8 mouse cellular contexts compared by ENCODE assay signal in the genomic region with DNA sequence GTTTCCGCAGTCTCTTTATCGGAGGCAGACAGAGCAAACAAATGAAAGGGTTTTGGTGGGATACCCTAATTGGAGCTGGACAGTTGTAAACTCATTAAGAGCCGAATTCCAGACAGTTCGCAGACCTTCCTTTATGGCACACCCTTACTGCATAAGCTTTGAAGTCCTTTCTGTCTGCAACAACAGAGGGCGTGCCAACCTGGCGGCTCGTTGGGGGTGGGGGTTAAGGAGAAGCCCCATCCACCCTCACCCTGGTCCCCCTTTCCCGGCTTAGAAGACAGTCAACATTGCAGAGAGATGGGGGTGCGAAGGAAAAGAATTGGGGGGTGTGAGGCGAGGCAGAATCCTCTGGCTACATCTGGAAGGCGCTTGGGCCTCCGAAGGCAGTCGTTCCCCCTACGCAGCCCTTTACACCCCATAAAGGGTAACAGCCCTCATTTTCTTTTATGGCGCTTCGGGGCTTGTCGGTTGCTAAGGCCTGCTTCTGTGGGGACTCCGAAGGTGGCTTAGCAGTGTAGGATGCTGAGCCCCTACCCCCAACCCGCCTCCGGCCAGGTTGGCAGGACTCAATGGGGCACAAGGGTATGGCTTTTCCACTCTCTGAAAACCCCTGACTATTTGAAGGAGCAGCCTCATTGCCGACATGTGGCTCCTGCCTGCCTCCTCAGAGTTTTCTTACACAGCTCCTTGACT. TPM values are rescaled to one million over a fixed set of nuclear protein-coding genes. Genes with fewer than 3 reads are reported as not detected.
A peak's percentile ranks its signal among the peaks of the same experiment; 100 is the strongest.
DNase-seq lines count a peak whose midpoint lies in the region; ATAC-seq and TF ChIP-seq lines count a peak whose summit lies in the region.

No protein-coding gene starts in this region.

- H3K36me3 ChIP-seq in lung, embryonic 15.5 days: no peaks in the 10 kb centered on the region
- H3K36me3 ChIP-seq in neural tube, embryonic 14.5 days (ENCODE audit: control insufficient read depth, insufficient read depth, low read length): no peaks in the 10 kb centered on the region

- H3K9ac ChIP-seq in lung, embryonic 15.5 days: no peak overlapping the region
- H3K9ac ChIP-seq in neural tube, embryonic 14.5 days (replicated peaks; ENCODE audit: low read depth, low read length): peak overlapping the region; percentile 98

- peaks cover 99% of the 10 kb centered on the region for H3K27me3 ChIP-seq in lung, embryonic 15.5 days
- no peaks in the 10 kb centered on the region for H3K27me3 ChIP-seq in neural tube, embryonic 14.5 days (ENCODE audit: control insufficient read depth, insufficient read depth, low read length)

- H3K4me3 ChIP-seq in lung, embryonic 15.5 days: peak overlapping the region; percentile 56
- peak overlapping the region; percentile 46 for H3K4me3 ChIP-seq in embryonic fibroblast, embryonic 13.5 days (ENCODE audit: insufficient read depth, low read length)
- peak overlapping the region; percentile 88 for H3K4me3 ChIP-seq in neural tube, embryonic 14.5 days (ENCODE audit: low read depth, low read length)

- no peaks in the 10 kb centered on the region for H3K9me3 ChIP-seq in lung, embryonic 15.5 days
- no peaks in the 10 kb centered on the region for H3K9me3 ChIP-seq in neural tube, embryonic 14.5 days (ENCODE audit: control insufficient read depth, low read length)

- DNase-seq in lung, postnatal 25 days (ENCODE audit: low spot score): no peak
- peak; percentile 70 to 83 for DNase-seq in kidney, postnatal 25 days
- DNase-seq in right cerebral cortex, adult 2 months (ENCODE audit: low spot score in 2 of 2): no peak
- DNase-seq in cerebellum, postnatal 4 days (ENCODE audit: low spot score in 2 of 2): no peak
- no peak for DNase-seq in adrenal gland, adult 18-20 months (ENCODE audit: low spot score in 2 of 2)

- 25% methylated on average over 21 of the region's 21 CpGs for WGBS in lung, embryonic 15.5 days
- 2% methylated on average over 21 of the region's 21 CpGs for WGBS in neural tube, embryonic 14.5 days

- peak overlapping the region; percentile 92 for H3K4me2 ChIP-seq in lung, embryonic 15.5 days
- peak overlapping the region; percentile 99 for H3K4me2 ChIP-seq in neural tube, embryonic 14.5 days (ENCODE audit: low read depth, low read length)

- peak; percentile 5; the same call in 1 of the 2 replicates for TF ChIP-seq POLR2A in embryonic fibroblast, embryonic 13.5 days (IDR thresholded peaks at IDR 0.05; ENCODE audit: low read depth, low read length)

- no peak for TF ChIP-seq CTCF in embryonic fibroblast, embryonic 13.5 days (IDR thresholded peaks at IDR 0.05; ENCODE audit: borderline replicate concordance, insufficient read depth, low read length)

- H3K4me1 ChIP-seq in lung, embryonic 15.5 days: peaks cover 26% of the 10 kb centered on the region
- H3K4me1 ChIP-seq in embryonic fibroblast, embryonic 13.5 days (ENCODE audit: control insufficient read depth, insufficient read depth, low read length): no peaks in the 10 kb centered on the region
- H3K4me1 ChIP-seq in neural tube, embryonic 14.5 days (ENCODE audit: control insufficient read depth, insufficient read depth, low read length): peaks cover 28% of the 10 kb centered on the region

- ATAC-seq in lung, embryonic 15.5 days (ENCODE audit: borderline replicate concordance, extremely low read depth, low FRiP score, low TSS enrichment): no peak
- peak; percentile 3; the same call in 1 of the 2 replicates for ATAC-seq in neural tube, embryonic 14.5 days (ENCODE audit: low read depth)

- H3K27ac ChIP-seq in lung, embryonic 15.5 days: no peak overlapping the region
- peak overlapping the region; percentile 78 for H3K27ac ChIP-seq in embryonic fibroblast, embryonic 13.5 days (ENCODE audit: insufficient read depth, low read length)
- H3K27ac ChIP-seq in neural tube, embryonic 14.5 days (ENCODE audit: low read depth, low read length): peak overlapping the region; percentile 99

RNA-seq across cellular contexts. Expression of a gene that starts 0.5 kb away (rescaled TPM):
- polyA plus RNA-seq in lung, embryonic 15.5 days (2015; fragmentation: Nextera tagmentation; extraction: Ambion mirVana): 4.9 and 5.5 TPM in 2 replicates
- polyA plus RNA-seq in embryonic fibroblast, embryonic 13.5 days (2011; ENCODE audit: insufficient read length, low read depth, missing spikeins): 15.8 and 21.6 TPM in 2 replicates
- polyA plus RNA-seq in neural tube, embryonic 14.5 days (2014; fragmentation: Nextera tagmentation; extraction: Ambion mirVana): 90.8 and 110 TPM in 2 replicates
- total RNA-seq in adrenal gland, adult 18-20 months (2021): 10 to 100 TPM; 15.1 to 19.3 TPM

RNA-seq across cellular contexts. Expression of a gene that starts 8.8 kb away (rescaled TPM):
- 0.16 and 0.29 TPM in 2 replicates for polyA plus RNA-seq in lung, embryonic 15.5 days (2015; fragmentation: Nextera tagmentation; extraction: Ambion mirVana)
- polyA plus RNA-seq in embryonic fibroblast, embryonic 13.5 days (2011; ENCODE audit: insufficient read length, low read depth, missing spikeins): 9.9 and 13.6 TPM in 2 replicates
- 122 and 151 TPM in 2 replicates for polyA plus RNA-seq in neural tube, embryonic 14.5 days (2014; fragmentation: Nextera tagmentation; extraction: Ambion mirVana)
- total RNA-seq in adrenal gland, adult 18-20 months (2021): under 1 TPM; 0.19 to 0.30 TPM

RNA-seq across cellular contexts. Expression of a gene that starts 9.0 kb away (rescaled TPM):
- not detected in 2 replicates for polyA plus RNA-seq in lung, embryonic 15.5 days (2015; fragmentation: Nextera tagmentation; extraction: Ambion mirVana)
- polyA plus RNA-seq in embryonic fibroblast, embryonic 13.5 days (2011; ENCODE audit: insufficient read length, low read depth, missing spikeins): 0.89 TPM in 1 of 2 replicates, not detected in the other
- polyA plus RNA-seq in neural tube, embryonic 14.5 days (2014; fragmentation: Nextera tagmentation; extraction: Ambion mirVana): 4.2 TPM in 1 of 2 replicates, not detected in the other
- total RNA-seq in adrenal gland, adult 18-20 months (2021): not detected

RNA-seq across cellular contexts. Expression of a gene that starts 9.0 kb away (rescaled TPM):
- 7.5 and 9.4 TPM in 2 replicates for polyA plus RNA-seq in lung, embryonic 15.5 days (2015; fragmentation: Nextera tagmentation; extraction: Ambion mirVana)
- 10.2 and 13.5 TPM in 2 replicates for polyA plus RNA-seq in embryonic fibroblast, embryonic 13.5 days (2011; ENCODE audit: insufficient read length, low read depth, missing spikeins)
- 10.8 and 13.4 TPM in 2 replicates for polyA plus RNA-seq in neural tube, embryonic 14.5 days (2014; fragmentation: Nextera tagmentation; extraction: Ambion mirVana)
- total RNA-seq in adrenal gland, adult 18-20 months (2021): 1 to 10 TPM; 2.8 to 4.0 TPM

RNA-seq across cellular contexts. Expression of a gene that starts 13.6 kb away (rescaled TPM):
- 2.9 and 3.1 TPM in 2 replicates for polyA plus RNA-seq in lung, embryonic 15.5 days (2015; fragmentation: Nextera tagmentation; extraction: Ambion mirVana)
- 2.8 and 4.2 TPM in 2 replicates for polyA plus RNA-seq in embryonic fibroblast, embryonic 13.5 days (2011; ENCODE audit: insufficient read length, low read depth, missing spikeins)
- 10.1 and 15.7 TPM in 2 replicates for polyA plus RNA-seq in neural tube, embryonic 14.5 days (2014; fragmentation: Nextera tagmentation; extraction: Ambion mirVana)
- total RNA-seq in adrenal gland, adult 18-20 months (2021): 1 to 10 TPM; 1.9 to 4.7 TPM

Comparison
In these comparisons a context has a peak if more than half of its experiments do, and no peak if none do; other contexts are left out.
1. DNase-seq: peak in kidney, postnatal 25 days (2 of 2); none in lung, postnatal 25 days (single experiment), right cerebral cortex, adult 2 months (0 of 2), cerebellum, postnatal 4 days (0 of 2) and adrenal gland, adult 18-20 months (0 of 2).
2. Peak in every context shown above with its lines, with median percentiles within 50 percentile points of each other: H3K4me3 ChIP-seq.